Mouse (Mus musculus): ENCODE data around the gene Gm20388. TPM values are rescaled to one million over a fixed set of nuclear protein-coding genes. Genes with fewer than 3 reads are reported as not detected.

Gene Gm20388
- polyA plus RNA-seq, 1 experiment from 2014 or later, result 7.4 TPM

GRCm38 (mm10) chr8:121651874-121652361 is 1741.3 kb downstream of the Gm20388 start:
- WGBS, result under 1% methylated on average over 50 of the region's 56 CpGs
- no peak for ATAC-seq (ENCODE audit: insufficient read depth, low FRiP score)
- Histone ChIP-seq H3K36me3 (ENCODE audit: control insufficient read depth, insufficient read depth, low read length) (no peaks in the 10 kb centered on the region), H3K9me3 (replicated peaks; ENCODE audit: control insufficient read depth, low read length) (no peaks in the 10 kb centered on the region), H3K9ac (ENCODE audit: low read length) (peak overlapping the region; percentile 80), H3K27me3 (ENCODE audit: control insufficient read depth, insufficient read depth, low read length) (no peaks in the 10 kb centered on the region), H3K4me1 (ENCODE audit: control insufficient read depth, insufficient read depth, low read length) (peaks cover 47% of the 10 kb centered on the region), H3K27ac (ENCODE audit: low read length) (peak overlapping the region; percentile 42; the same call in 1 of the 2 replicates), H3K4me3 (replicated peaks; ENCODE audit: low read length) (peak overlapping the region; percentile 74), H3K4me2 (ENCODE audit: low read depth, low read length) (peak overlapping the region; percentile 97)

GRCm38 (mm10) chr8:121652774-121653323 is 1742.2 kb downstream of the Gm20388 start, which contains the start of gene Zcchc14:
Zcchc14 (minus strand) TSS chr8:121652901.
- Histone ChIP-seq H3K27ac (ENCODE audit: low read length) (peak within 1 kb of the TSS; percentile 93), H3K4me2 (ENCODE audit: low read depth, low read length) (peak within 1 kb of the TSS; percentile 97), H3K4me3 (replicated peaks; ENCODE audit: low read length) (peak within 1 kb of the TSS; percentile 74), H3K9me3 (replicated peaks; ENCODE audit: control insufficient read depth, low read length) (no peaks in the 10 kb centered on the region), H3K4me1 (ENCODE audit: control insufficient read depth, insufficient read depth, low read length) (peaks cover 42% of the 10 kb centered on the region), H3K36me3 (ENCODE audit: control insufficient read depth, insufficient read depth, low read length) (no peaks in the 10 kb centered on the region), H3K9ac (ENCODE audit: low read length) (peak within 1 kb of the TSS; percentile 92), H3K27me3 (ENCODE audit: control insufficient read depth, insufficient read depth, low read length) (no peaks in the 10 kb centered on the region)
- under 1% methylated on average over 66 of the region's 67 CpGs for WGBS
- ATAC-seq (ENCODE audit: insufficient read depth, low FRiP score), result peak; percentile 99

- ATAC-seq (ENCODE audit: insufficient read depth, low FRiP score), result peak; percentile 7; the same call in 1 of the 2 replicates
- WGBS, result 4% methylated on average over 31 of the region's 31 CpGs
- Histone ChIP-seq H3K4me1 (ENCODE audit: control insufficient read depth, insufficient read depth, low read length) (peaks cover 36% of the 10 kb centered on the region), H3K9ac (ENCODE audit: low read length) (peak overlapping the region; percentile 86), H3K9me3 (replicated peaks; ENCODE audit: control insufficient read depth, low read length) (no peaks in the 10 kb centered on the region), H3K4me3 (replicated peaks; ENCODE audit: low read length) (peak overlapping the region; percentile 74), H3K4me2 (ENCODE audit: low read depth, low read length) (peak overlapping the region; percentile 90), H3K36me3 (ENCODE audit: control insufficient read depth, insufficient read depth, low read length) (no peaks in the 10 kb centered on the region), H3K27me3 (ENCODE audit: control insufficient read depth, insufficient read depth, low read length) (no peaks in the 10 kb centered on the region), H3K27ac (ENCODE audit: low read length) (peak overlapping the region; percentile 93)
Measured at GRCm38 (mm10) chr8:121653340-121654019, 1742.8 kb downstream of the Gm20388 start.

GRCm38 (mm10) chr8:121654131-121654530 is 1743.5 kb downstream of the Gm20388 start:
- H3K36me3 ChIP-seq (ENCODE audit: control insufficient read depth, insufficient read depth, low read length), result no peaks in the 10 kb centered on the region
- ATAC-seq (ENCODE audit: insufficient read depth, low FRiP score), result no peak
- H3K9me3 ChIP-seq (replicated peaks; ENCODE audit: control insufficient read depth, low read length), result no peaks in the 10 kb centered on the region
- no peak overlapping the region for H3K27ac ChIP-seq (ENCODE audit: low read length)
- peak overlapping the region; percentile 74 for H3K4me3 ChIP-seq (replicated peaks; ENCODE audit: low read length)
- no peak overlapping the region for H3K9ac ChIP-seq (ENCODE audit: low read length)
- H3K27me3 ChIP-seq (ENCODE audit: control insufficient read depth, insufficient read depth, low read length), result no peaks in the 10 kb centered on the region
- H3K4me1 ChIP-seq (ENCODE audit: control insufficient read depth, insufficient read depth, low read length), result peaks cover 32% of the 10 kb centered on the region
- H3K4me2 ChIP-seq (ENCODE audit: low read depth, low read length), result peak overlapping the region; percentile 90
- 81% methylated on average over 4 of the region's 4 CpGs for WGBS

GRCm38 (mm10) chr8:121654966-121655494 is 1744.4 kb downstream of the Gm20388 start:
- no peaks in the 10 kb centered on the region for H3K9me3 ChIP-seq (replicated peaks; ENCODE audit: control insufficient read depth, low read length)
- H3K4me2 ChIP-seq (ENCODE audit: low read depth, low read length), result no peak overlapping the region
- H3K36me3 ChIP-seq (ENCODE audit: control insufficient read depth, insufficient read depth, low read length), result no peaks in the 10 kb centered on the region
- no peak for ATAC-seq (ENCODE audit: insufficient read depth, low FRiP score)
- 84% methylated on average over 14 of the region's 14 CpGs for WGBS
- H3K4me1 ChIP-seq (ENCODE audit: control insufficient read depth, insufficient read depth, low read length), result peaks cover 24% of the 10 kb centered on the region
- H3K4me3 ChIP-seq (replicated peaks; ENCODE audit: low read length), result no peak overlapping the region
- no peaks in the 10 kb centered on the region for H3K27me3 ChIP-seq (ENCODE audit: control insufficient read depth, insufficient read depth, low read length)
- no peak overlapping the region for H3K27ac ChIP-seq (ENCODE audit: low read length)
- no peak overlapping the region for H3K9ac ChIP-seq (ENCODE audit: low read length)

GRCm38 (mm10) chr8:121660602-121661001 is 1750.0 kb downstream of the Gm20388 start:
- Histone ChIP-seq H3K4me3 (replicated peaks; ENCODE audit: low read length) (no peak overlapping the region), H3K9me3 (replicated peaks; ENCODE audit: control insufficient read depth, low read length) (no peaks in the 10 kb centered on the region), H3K9ac (ENCODE audit: low read length) (no peak overlapping the region), H3K27me3 (ENCODE audit: control insufficient read depth, insufficient read depth, low read length) (no peaks in the 10 kb centered on the region), H3K4me2 (ENCODE audit: low read depth, low read length) (no peak overlapping the region), H3K36me3 (ENCODE audit: control insufficient read depth, insufficient read depth, low read length) (no peaks in the 10 kb centered on the region), H3K27ac (ENCODE audit: low read length) (no peak overlapping the region), H3K4me1 (ENCODE audit: control insufficient read depth, insufficient read depth, low read length) (peaks cover 14% of the 10 kb centered on the region)
- WGBS, result 77% methylated on average over 15 of the region's 15 CpGs
- no peak for ATAC-seq (ENCODE audit: insufficient read depth, low FRiP score)

GRCm38 (mm10) chr8:121661631-121662357 is 1751.2 kb downstream of the Gm20388 start:
- no peaks in the 10 kb centered on the region for H3K36me3 ChIP-seq (ENCODE audit: control insufficient read depth, insufficient read depth, low read length)
- no peak for ATAC-seq (ENCODE audit: insufficient read depth, low FRiP score)
- no peaks in the 10 kb centered on the region for H3K9me3 ChIP-seq (replicated peaks; ENCODE audit: control insufficient read depth, low read length)
- 65% methylated on average over 18 of the region's 18 CpGs for WGBS
- no peak overlapping the region for H3K4me3 ChIP-seq (replicated peaks; ENCODE audit: low read length)
- no peak overlapping the region for H3K27ac ChIP-seq (ENCODE audit: low read length)
- no peaks in the 10 kb centered on the region for H3K27me3 ChIP-seq (ENCODE audit: control insufficient read depth, insufficient read depth, low read length)
- H3K4me1 ChIP-seq (ENCODE audit: control insufficient read depth, insufficient read depth, low read length), result peaks cover 16% of the 10 kb centered on the region
- H3K9ac ChIP-seq (ENCODE audit: low read length), result no peak overlapping the region
- no peak overlapping the region for H3K4me2 ChIP-seq (ENCODE audit: low read depth, low read length)

GRCm38 (mm10) chr8:121663101-121663500 is 1752.5 kb downstream of the Gm20388 start:
- H3K36me3 ChIP-seq (ENCODE audit: control insufficient read depth, insufficient read depth, low read length), result no peaks in the 10 kb centered on the region
- H3K4me1 ChIP-seq (ENCODE audit: control insufficient read depth, insufficient read depth, low read length), result peaks cover 17% of the 10 kb centered on the region
- H3K4me3 ChIP-seq (replicated peaks; ENCODE audit: low read length), result no peak overlapping the region
- no peak overlapping the region for H3K4me2 ChIP-seq (ENCODE audit: low read depth, low read length)
- H3K9me3 ChIP-seq (replicated peaks; ENCODE audit: control insufficient read depth, low read length), result no peaks in the 10 kb centered on the region
- no peak overlapping the region for H3K27ac ChIP-seq (ENCODE audit: low read length)
- 94% methylated on average over 12 of the region's 12 CpGs for WGBS
- no peak for ATAC-seq (ENCODE audit: insufficient read depth, low FRiP score)
- no peaks in the 10 kb centered on the region for H3K27me3 ChIP-seq (ENCODE audit: control insufficient read depth, insufficient read depth, low read length)
- H3K9ac ChIP-seq (ENCODE audit: low read length), result no peak overlapping the region
